ENCODE assay signal across 22 mouse cellular contexts in the genomic region with DNA sequence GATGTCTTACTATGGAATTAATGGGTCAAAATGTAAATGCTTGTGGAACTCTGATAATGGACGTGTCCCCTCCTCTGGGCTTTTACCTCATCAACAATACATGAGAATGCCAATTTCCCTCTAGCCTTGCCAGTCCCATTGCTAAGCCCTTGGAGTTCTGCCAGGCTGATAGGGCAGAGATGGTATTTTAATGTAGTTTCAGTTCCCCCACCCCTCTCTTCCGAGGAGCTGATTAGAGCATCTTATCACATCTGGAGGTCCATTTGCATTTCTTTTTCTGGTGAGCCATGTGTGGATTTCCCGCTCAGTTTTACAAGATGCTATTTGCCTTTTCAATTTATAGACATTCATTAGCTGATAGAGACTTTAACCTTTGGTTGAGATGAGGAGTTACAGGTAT.
DNase-seq lines count a peak whose midpoint lies in the region; TF ChIP-seq lines count a peak whose summit lies in the region.
"Had no signal": no experiment of that assay in that cellular context is flagged by ENCODE, and none has a peak within 500 bp of the region (broad histone marks: within the 10 kb centered on the region; RNA-seq: fewer than 3 reads in every experiment).

No protein-coding gene starts in this region.

- H3K4me3 ChIP-seq in MEL (ENCODE audit: control insufficient read depth in 1 of 2, insufficient read depth in 1 of 2, low read depth in 2 of 2, low read length in 2 of 2) = no peak overlapping the region
- H3K4me3 ChIP-seq: embryonic facial prominence, embryonic 13.5 days; hindbrain, embryonic 13.5 days; liver, embryonic 12.5 days; midbrain, embryonic 12.5 days; neural tube, embryonic 15.5 days; stomach, embryonic 15.5 days had no signal

- no peaks in the 10 kb centered on the region for H3K27me3 ChIP-seq in MEL (ENCODE audit: control insufficient read depth in 1 of 2, insufficient read depth in 2 of 2, low read length in 2 of 2)
- no peaks in the 10 kb centered on the region for H3K27me3 ChIP-seq in splenic B cell, adult 2 months (ENCODE audit: control insufficient read depth, insufficient read depth, low read length, poor library complexity, severe bottlenecking)
- H3K27me3 ChIP-seq: embryonic facial prominence, embryonic 13.5 days; hindbrain, embryonic 13.5 days; liver, embryonic 12.5 days; midbrain, embryonic 12.5 days; neural tube, embryonic 15.5 days; stomach, embryonic 15.5 days had no signal

- H3K27ac ChIP-seq in MEL (ENCODE audit: control insufficient read depth, low read depth, low read length) = no peak overlapping the region
- H3K27ac ChIP-seq: embryonic facial prominence, embryonic 13.5 days; hindbrain, embryonic 13.5 days; kidney, postnatal 0 days; liver, embryonic 12.5 days; midbrain, embryonic 12.5 days; neural tube, embryonic 15.5 days; stomach, embryonic 15.5 days had no signal

- TF ChIP-seq POLR2A in MEL (IDR thresholded peaks at IDR 0.05; ENCODE audit: control insufficient read depth in 1 of 2, insufficient read depth in 1 of 2, low read depth in 1 of 2, low read length in 2 of 2, poor library complexity in 1 of 2) = no peak

- 0 out of 4 replicates have a peak, but pooled peaks cover 0 to 2% of the 10 kb centered on the region in 2 experiments for H3K36me3 ChIP-seq in MEL (ENCODE audit: control insufficient read depth in 1 of 2, insufficient read depth in 2 of 2, low read length in 2 of 2)
- H3K36me3 ChIP-seq in splenic B cell, adult 2 months (ENCODE audit: control insufficient read depth, insufficient read depth, low read length, poor library complexity, severe bottlenecking) = no peaks in the 10 kb centered on the region
- H3K36me3 ChIP-seq: embryonic facial prominence, embryonic 13.5 days; hindbrain, embryonic 13.5 days; liver, embryonic 12.5 days; midbrain, embryonic 12.5 days; neural tube, embryonic 15.5 days; stomach, embryonic 15.5 days had no signal

- no peak for TF ChIP-seq RAD21 in MEL (IDR thresholded peaks at IDR 0.05; ENCODE audit: low read depth, low read length)

- no peaks in the 10 kb centered on the region; a peak in 1 of 4 replicates for H3K4me1 ChIP-seq in MEL (ENCODE audit: control insufficient read depth in 1 of 2, insufficient read depth in 2 of 2, low read length in 2 of 2)
- H3K4me1 ChIP-seq: liver, embryonic 12.5 days; stomach, embryonic 15.5 days had no signal

- H3K9me3 ChIP-seq in MEL (replicated peaks; ENCODE audit: insufficient read depth, low read length) = no peaks in the 10 kb centered on the region
- H3K9me3 ChIP-seq: embryonic facial prominence, embryonic 13.5 days; hindbrain, embryonic 13.5 days; liver, embryonic 12.5 days; midbrain, embryonic 12.5 days; neural tube, embryonic 15.5 days; stomach, embryonic 15.5 days had no signal

- TF ChIP-seq CTCF in MEL (IDR thresholded peaks at IDR 0.05 in 2 of 3, conservative IDR thresholded peaks at IDR 0.05 in 1 of 3; ENCODE audit: control insufficient read depth in 1 of 3, insufficient read depth in 1 of 3, low read depth in 2 of 3, low read length in 3 of 3, poor library complexity in 1 of 3, severe bottlenecking in 1 of 3) = no peak

- H3K9ac ChIP-seq in MEL (ENCODE audit: control insufficient read depth, low read depth, low read length, poor library complexity, severe bottlenecking) = no peak overlapping the region
- H3K9ac ChIP-seq: embryonic facial prominence, embryonic 13.5 days; hindbrain, embryonic 13.5 days; liver, embryonic 12.5 days; liver, postnatal 0 days; midbrain, embryonic 12.5 days; neural tube, embryonic 15.5 days; stomach, embryonic 15.5 days had no signal

- no peaks in the 10 kb centered on the region for H3K79me2 ChIP-seq in MEL (ENCODE audit: control insufficient read depth, insufficient read depth, low read length, poor library complexity)

- intact Hi-C loops in heart, postnatal 36 days (cut with DNase I) = loop anchor here (5.0 kb wide), 1 partner anchor 81 kb away; no protein-coding TSS in a partner anchor

- no peak for TF ChIP-seq EP300 in MEL (IDR thresholded peaks at IDR 0.05; ENCODE audit: low read depth in 1 of 2, low read length in 2 of 2)

- peak; percentile 51 to 52 for DNase-seq in cerebellum, postnatal 10 days
- DNase-seq in cerebellum, adult 11 months = no peak
- DNase-seq in heart, postnatal 4 days = peak; percentile 18
- DNase-seq in heart, postnatal 36 days = no peak
- no peak for DNase-seq in MEL (ENCODE audit: low read depth, low spot score)
- DNase-seq in splenic B cell, adult 2 months (ENCODE audit: low read depth, low spot score) = peak; percentile 3
- no peak for DNase-seq in gastrocnemius, postnatal 10 days
- DNase-seq: adrenal gland, postnatal 25 days; cerebellum, adult 8-10 months; gastrocnemius, postnatal 25 days; kidney, adult 8-10 months; layer of hippocampus, postnatal 36 days; left cerebral cortex, postnatal 4 days; liver, postnatal 0 days; right cerebral cortex, postnatal 4 days had no signal

TF ChIP-seq in MEL, 35 proteins besides CTCF, POLR2A, EP300 and RAD21:
- TF ChIP-seq POLR2AphosphoS5 (IDR thresholded peaks at IDR 0.05; ENCODE audit: borderline replicate concordance, low read depth, low read length) = no peak
- TF ChIP-seq KAT2A (conservative IDR thresholded peaks at IDR 0.05; ENCODE audit: low read depth, low read length) = no peak
- 0 out of 2 replicates have a peak, but pooled peaks have one; percentile 4 for TF ChIP-seq GATA1 (IDR thresholded peaks at IDR 0.05; ENCODE audit: low read depth, low read length)
- no peak for TF ChIP-seq TCF12 (IDR thresholded peaks at IDR 0.05; ENCODE audit: low read depth, low read length)
- no peak for TF ChIP-seq ZNF384 (IDR thresholded peaks at IDR 0.05; ENCODE audit: low read depth, low read length)
- no peak for TF ChIP-seq TAL1 (IDR thresholded peaks at IDR 0.05; ENCODE audit: low read length)
- TF ChIP-seq MAZ (IDR thresholded peaks at IDR 0.05; ENCODE audit: low read depth, low read length) = no peak

Comparison
In these comparisons a context has a peak if more than half of its experiments do, and no peak if none do; other contexts are left out.
1. DNase-seq: peak in cerebellum, postnatal 10 days (2 of 2), heart, postnatal 4 days (single experiment) and splenic B cell, adult 2 months (single experiment); none in cerebellum, adult 11 months (single experiment), heart, postnatal 36 days (0 of 2), MEL (single experiment) and gastrocnemius, postnatal 10 days (single experiment).